Mouse (Mus musculus) neural tube, embryonic 15.5 days (tissue): ENCODE measurements at regions not wholly inside any gene's neighbourhood (a gene's known extent, or its start where the extent isn't known, plus 50 kb on each side); places are given as distances from the start of the nearest gene placed in this dataset.

Source experiments
- ATAC-seq: fragments of 200-750 bp; cut with Nextera tagmentation; 2 replicates; pipeline ENCODE4 v1.8.0; 2017; ENCODE audit warnings: mild to moderate bottlenecking, moderate TSS enrichment, moderate library complexity; ENCODE audit not compliant: low FRiP score
- H3K27ac ChIP-seq: fragments of 300-500 bp; sonication (generic); replicated peaks from 2 replicates; pipeline ENCODE4 v1.5.1; 2015; ENCODE audit warnings: mild to moderate bottlenecking, inconsistent platforms
- H3K27me3 ChIP-seq: fragments of 300-500 bp; sonication (generic); replicated peaks from 2 replicates; pipeline ENCODE4 v1.6.1; 2015; ENCODE audit warnings: inconsistent platforms
- H3K36me3 ChIP-seq: fragments of 300-500 bp; sonication (generic); 2 replicates; pipeline ENCODE4 v1.6.1; 2015; ENCODE audit warnings: inconsistent platforms
- H3K4me1 ChIP-seq: fragments of 300-500 bp; sonication (generic); 2 replicates; pipeline ENCODE4 v1.6.1; 2015; ENCODE audit warnings: inconsistent platforms
- H3K4me2 ChIP-seq: fragments of 300-500 bp; sonication (generic); 2 replicates; pipeline ENCODE4 v1.6.1; 2015; ENCODE audit warnings: inconsistent platforms, mild to moderate bottlenecking, moderate library complexity
- H3K4me3 ChIP-seq: fragments of 300-500 bp; sonication (generic); replicated peaks from 2 replicates; pipeline ENCODE4 v1.5.1; 2015; ENCODE audit warnings: mild to moderate bottlenecking, inconsistent platforms
- H3K9ac ChIP-seq: fragments of 300-500 bp; sonication (generic); replicated peaks from 2 replicates; pipeline ENCODE4 v1.6.1; 2015; ENCODE audit warnings: mild to moderate bottlenecking, inconsistent platforms
- H3K9me3 ChIP-seq: fragments of 300-500 bp; sonication (generic); replicated peaks from 2 replicates; pipeline ENCODE4 v1.6.1; 2016; ENCODE audit warnings: inconsistent platforms
- WGBS: fragments of 180-500 bp; shearing (Covaris S2); methylation state at CpG from one replicate; pipeline ENCODE4 v1.1.7; 2015; ENCODE audit warnings: mixed read lengths; 5-methylcytosine and 5-hydroxymethylcytosine counted together

GRCm38 (mm10) chr5:148740366-148741266 is 188.0 kb upstream of the Ubl3 start:
- Histone ChIP-seq H3K27ac (no peak overlapping the region), H3K4me2 (no peak overlapping the region), H3K9me3 (no peaks in the 10 kb centered on the region), H3K27me3 (no peaks in the 10 kb centered on the region), H3K9ac (no peak overlapping the region), H3K36me3 (no peaks in the 10 kb centered on the region), H3K4me1 (peaks cover 4% of the 10 kb centered on the region; the same call in 1 of the 2 replicates), H3K4me3 (no peak overlapping the region)
- WGBS, result 68% methylated on average over 15 of the region's 15 CpGs
- ATAC-seq, result no peak

- Histone ChIP-seq H3K4me1 (peaks cover 4% of the 10 kb centered on the region; the same call in 1 of the 2 replicates), H3K27ac (no peak overlapping the region), H3K9ac (no peak overlapping the region), H3K4me3 (no peak overlapping the region), H3K9me3 (no peaks in the 10 kb centered on the region), H3K27me3 (no peaks in the 10 kb centered on the region), H3K4me2 (no peak overlapping the region), H3K36me3 (no peaks in the 10 kb centered on the region)
- no peak for ATAC-seq
- 89% methylated on average over 2 of the region's 2 CpGs for WGBS
Observed at GRCm38 (mm10) chr5:148739672-148740071, 187.1 kb upstream of the Ubl3 start.

- Histone ChIP-seq H3K4me3 (no peak overlapping the region), H3K9ac (no peak overlapping the region), H3K27me3 (no peaks in the 10 kb centered on the region), H3K36me3 (no peaks in the 10 kb centered on the region), H3K4me2 (no peak overlapping the region), H3K4me1 (peaks cover 4% of the 10 kb centered on the region; the same call in 1 of the 2 replicates), H3K27ac (no peak overlapping the region), H3K9me3 (no peaks in the 10 kb centered on the region)
- WGBS, result 69% methylated on average over 3 of the region's 3 CpGs
- ATAC-seq, result no peak
Observed at GRCm38 (mm10) chr5:148739141-148739540, 186.6 kb upstream of the Ubl3 start.

GRCm38 (mm10) chr5:148729541-148729940 is 177.0 kb upstream of the Ubl3 start:
- ATAC-seq, result peak; percentile 41; the same call in 1 of the 2 replicates
- H3K36me3 ChIP-seq, result no peaks in the 10 kb centered on the region
- 73% methylated on average over 15 of the region's 15 CpGs for WGBS
- H3K27ac ChIP-seq, result peak overlapping the region; percentile 49; the same call in 1 of the 2 replicates
- H3K27me3 ChIP-seq, result no peaks in the 10 kb centered on the region
- no peak overlapping the region for H3K9ac ChIP-seq
- no peaks in the 10 kb centered on the region for H3K9me3 ChIP-seq
- no peak overlapping the region for H3K4me2 ChIP-seq
- no peak overlapping the region for H3K4me3 ChIP-seq
- H3K4me1 ChIP-seq, result peaks cover 12% of the 10 kb centered on the region; the same call in 1 of the 2 replicates

GRCm38 (mm10) chr5:148728492-148728891 is 175.9 kb upstream of the Ubl3 start:
- no peak overlapping the region for H3K27ac ChIP-seq
- 72% methylated on average over 1 of the region's 1 CpGs for WGBS

GRCm38 (mm10) chr5:148726442-148726841 is 173.9 kb upstream of the Ubl3 start:
- no peak for ATAC-seq
- H3K36me3 ChIP-seq, result no peaks in the 10 kb centered on the region
- no peak overlapping the region for H3K27ac ChIP-seq
- H3K4me3 ChIP-seq, result no peak overlapping the region
- 80% methylated on average over 7 of the region's 7 CpGs for WGBS
- H3K9ac ChIP-seq, result no peak overlapping the region
- H3K4me1 ChIP-seq, result peaks cover 12% of the 10 kb centered on the region; the same call in 1 of the 2 replicates
- no peaks in the 10 kb centered on the region for H3K9me3 ChIP-seq
- no peak overlapping the region for H3K4me2 ChIP-seq
- H3K27me3 ChIP-seq, result no peaks in the 10 kb centered on the region

More at GRCm38 (mm10) chr5:148728492-148728891, 175.9 kb upstream of the Ubl3 start:
- no peak for ATAC-seq
- H3K4me3 ChIP-seq, result no peak overlapping the region
- no peak overlapping the region for H3K4me2 ChIP-seq
- no peaks in the 10 kb centered on the region for H3K27me3 ChIP-seq
- no peak overlapping the region for H3K9ac ChIP-seq
- H3K36me3 ChIP-seq, result no peaks in the 10 kb centered on the region
- H3K4me1 ChIP-seq, result peaks cover 12% of the 10 kb centered on the region; the same call in 1 of the 2 replicates
- no peaks in the 10 kb centered on the region for H3K9me3 ChIP-seq

- Histone ChIP-seq H3K9me3 (no peaks in the 10 kb centered on the region), H3K4me3 (no peak overlapping the region), H3K4me2 (no peak overlapping the region), H3K9ac (no peak overlapping the region), H3K27ac (no peak overlapping the region), H3K36me3 (no peaks in the 10 kb centered on the region), H3K27me3 (no peaks in the 10 kb centered on the region), H3K4me1 (0 out of 2 replicates have a peak, but pooled peaks cover 1% of the 10 kb centered on the region)
- ATAC-seq, result no peak
- 88% methylated on average over 6 of the region's 6 CpGs for WGBS
Observed at GRCm38 (mm10) chr5:148724470-148724869, 171.9 kb upstream of the Ubl3 start.

- 90% methylated on average over 11 of the region's 11 CpGs for WGBS
- H3K27me3 ChIP-seq, result no peaks in the 10 kb centered on the region
- no peak overlapping the region for H3K4me2 ChIP-seq
- H3K9me3 ChIP-seq, result no peaks in the 10 kb centered on the region
- no peak overlapping the region for H3K27ac ChIP-seq
- H3K4me3 ChIP-seq, result no peak overlapping the region
- H3K9ac ChIP-seq, result no peak overlapping the region
- no peak for ATAC-seq
- H3K36me3 ChIP-seq, result no peaks in the 10 kb centered on the region
- no peaks in the 10 kb centered on the region for H3K4me1 ChIP-seq
Observed at GRCm38 (mm10) chr5:148723677-148724227, 171.2 kb upstream of the Ubl3 start.

- no peak overlapping the region for H3K4me2 ChIP-seq
- no peak overlapping the region for H3K27ac ChIP-seq
- no peak overlapping the region for H3K4me3 ChIP-seq
- H3K9me3 ChIP-seq, result no peaks in the 10 kb centered on the region
- no peaks in the 10 kb centered on the region for H3K4me1 ChIP-seq
- H3K36me3 ChIP-seq, result no peaks in the 10 kb centered on the region
- no peak for ATAC-seq
- no peaks in the 10 kb centered on the region for H3K27me3 ChIP-seq
- no peak overlapping the region for H3K9ac ChIP-seq
- 91% methylated on average over 5 of the region's 5 CpGs for WGBS
Observed at GRCm38 (mm10) chr5:148720604-148721003, 168.0 kb upstream of the Ubl3 start.

GRCm38 (mm10) chr5:148716633-148717032 is 164.0 kb upstream of the Ubl3 start:
- Histone ChIP-seq H3K9me3 (no peaks in the 10 kb centered on the region), H3K4me3 (no peak overlapping the region), H3K36me3 (no peaks in the 10 kb centered on the region), H3K27me3 (no peaks in the 10 kb centered on the region), H3K9ac (no peak overlapping the region), H3K4me2 (no peak overlapping the region), H3K4me1 (no peaks in the 10 kb centered on the region), H3K27ac (no peak overlapping the region)
- WGBS, result 96% methylated on average over 6 of the region's 6 CpGs
- no peak for ATAC-seq

GRCm38 (mm10) chr5:148715218-148715991 is 162.8 kb upstream of the Ubl3 start:
- Histone ChIP-seq H3K27me3 (no peaks in the 10 kb centered on the region), H3K36me3 (no peaks in the 10 kb centered on the region), H3K4me3 (no peak overlapping the region), H3K4me2 (no peak overlapping the region), H3K9me3 (no peaks in the 10 kb centered on the region), H3K9ac (no peak overlapping the region), H3K4me1 (no peaks in the 10 kb centered on the region), H3K27ac (no peak overlapping the region)
- no peak for ATAC-seq
- WGBS, result 78% methylated on average over 15 of the region's 15 CpGs
